Mouse (Mus musculus) ES-Bruce4 (cell line): ENCODE results near the gene Zfp710. TPM values are rescaled to one million over a fixed set of nuclear protein-coding genes. Genes with fewer than 3 reads are reported as not detected.

ENCODE experiments used
- H3K27ac ChIP-seq: 2 replicates; pipeline ENCODE4 v1.5.1; 2012; ENCODE audit warnings: low read length, inconsistent platforms; ENCODE audit not compliant: insufficient read depth
- H3K27me3 ChIP-seq: 2 replicates; pipeline ENCODE4 v1.6.1; 2012; ENCODE audit warnings: mild to moderate bottlenecking, low read length, inconsistent platforms; ENCODE audit not compliant: control insufficient read depth, poor library complexity, insufficient read depth, severe bottlenecking
- H3K36me3 ChIP-seq: 2 replicates; pipeline ENCODE4 v1.6.1; 2012; ENCODE audit warnings: inconsistent platforms, mild to moderate bottlenecking, low read length, moderate library complexity; ENCODE audit not compliant: control insufficient read depth, poor library complexity, insufficient read depth, severe bottlenecking
- H3K4me1 ChIP-seq: one replicate; pipeline ENCODE4 v1.8.1; 2011; ENCODE audit warnings: low read length; ENCODE audit not compliant: control insufficient read depth, insufficient read depth
- H3K4me3 ChIP-seq: 2 replicates; pipeline ENCODE4 v1.5.1; 2011; ENCODE audit warnings: low read depth, mild to moderate bottlenecking, low read length
- H3K9ac ChIP-seq: 2 replicates; pipeline ENCODE4 v1.6.1; 2012; ENCODE audit warnings: low read depth, mild to moderate bottlenecking, inconsistent platforms; ENCODE audit not compliant: poor library complexity, severe bottlenecking
- H3K9me3 ChIP-seq: replicated peaks from 2 replicates; pipeline ENCODE4 v1.6.1; 2012; ENCODE audit warnings: mild to moderate bottlenecking, low read length, inconsistent platforms; ENCODE audit not compliant: control insufficient read depth, poor library complexity, insufficient read depth, severe bottlenecking
- CTCF ChIP-seq: IDR thresholded peaks from one replicate; pipeline ENCODE4 v1.8.1; 2011; ENCODE audit warnings: low read depth, low read length
- EP300 ChIP-seq: IDR thresholded peaks from 2 replicates; pipeline ENCODE4 v1.6.1; 2011; ENCODE audit warnings: low read depth, low read length; ENCODE audit not compliant: insufficient read depth
- POLR2A ChIP-seq: IDR thresholded peaks from one replicate; pipeline ENCODE4 v1.8.1; 2011; ENCODE audit warnings: low read length; ENCODE audit not compliant: insufficient read depth
- polyA plus RNA-seq: library from polyadenylated mRNA; stranded (reverse); fragments of >200 nt; gene quantifications from 2 replicates; pipeline ENCODE4 v1.2.4, GENCODE M21; 2011; ENCODE audit warnings: low read depth; ENCODE audit not compliant: missing spikeins, insufficient read depth, insufficient read length

Gene Zfp710
- polyA plus RNA-seq, 1 experiment = 86.7 TPM

DNA sequence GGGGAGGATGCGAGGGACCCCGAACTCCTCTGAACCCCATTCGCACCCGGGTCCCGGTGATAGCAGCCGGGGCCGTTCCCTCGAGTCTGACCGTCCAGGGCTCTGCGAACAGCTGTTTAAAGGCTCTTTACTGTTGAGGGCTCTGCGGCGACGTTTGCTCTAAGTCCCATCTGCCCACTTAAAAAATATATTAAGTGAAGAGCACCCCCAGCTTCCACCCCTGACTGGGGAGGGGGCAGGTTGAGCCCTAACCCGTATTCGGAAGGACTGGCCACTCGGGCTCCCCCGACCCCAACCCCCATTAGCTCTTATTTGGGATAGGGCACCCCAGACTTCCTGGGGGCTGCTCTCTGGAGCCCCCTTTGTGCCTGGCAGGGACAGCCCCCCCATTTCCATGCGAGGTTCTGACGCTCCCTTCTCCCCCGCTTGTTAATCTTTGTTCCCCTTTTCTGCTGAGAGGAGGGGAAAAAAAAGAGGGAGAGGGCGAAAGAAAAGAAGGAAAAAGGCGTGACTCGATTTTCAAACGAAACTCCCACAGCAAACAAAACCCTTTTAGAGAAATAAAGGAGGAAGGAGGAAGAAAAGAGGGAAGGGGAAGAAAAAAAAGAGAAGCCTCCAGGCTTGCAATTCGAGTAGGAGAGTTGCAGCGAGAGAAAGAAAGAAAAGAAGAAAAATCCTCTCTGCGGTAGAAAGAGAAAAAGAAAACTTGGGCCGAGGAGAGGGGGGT lies 940 bp downstream of the Zfp710 start:
- H3K9ac ChIP-seq = peak overlapping the region; percentile 95
- TF ChIP-seq EP300 (no peak), CTCF (no peak), POLR2A (no peak)

GRCm38 (mm10) chr7:80026118-80026989 lies 1.7 kb downstream of the Zfp710 start:
- Histone ChIP-seq H3K27me3 (no peaks in the 10 kb centered on the region), H3K27ac (peak overlapping the region; percentile 97), H3K4me3 (peak overlapping the region; percentile 93), H3K9me3 (no peaks in the 10 kb centered on the region), H3K36me3 (no peaks in the 10 kb centered on the region), H3K9ac (peak overlapping the region; percentile 95), H3K4me1 (peaks cover 12% of the 10 kb centered on the region)
- no peak for TF ChIP-seq POLR2A
- TF ChIP-seq EP300 = no peak
- TF ChIP-seq CTCF = no peak

More for the DNA sequence above, 940 bp downstream of the Zfp710 start:
- peak overlapping the region; percentile 93 for H3K4me3 ChIP-seq
- no peaks in the 10 kb centered on the region for H3K36me3 ChIP-seq
- no peaks in the 10 kb centered on the region for H3K27me3 ChIP-seq
- H3K9me3 ChIP-seq = no peaks in the 10 kb centered on the region
- H3K4me1 ChIP-seq = peaks cover 6% of the 10 kb centered on the region
- H3K27ac ChIP-seq = peak overlapping the region; percentile 97

- H3K9ac ChIP-seq = peak overlapping the region; percentile 95
- H3K36me3 ChIP-seq = no peaks in the 10 kb centered on the region
- peak overlapping the region; percentile 61 for H3K4me3 ChIP-seq
- no peaks in the 10 kb centered on the region for H3K9me3 ChIP-seq
- H3K27me3 ChIP-seq = no peaks in the 10 kb centered on the region
- TF ChIP-seq EP300 (no peak), CTCF (no peak), POLR2A (no peak)
- peaks cover 14% of the 10 kb centered on the region for H3K4me1 ChIP-seq
- H3K27ac ChIP-seq = peak overlapping the region; percentile 13; the same call in 1 of the 2 replicates
Observed at GRCm38 (mm10) chr7:80026990-80027635, 2.5 kb downstream of the Zfp710 start.

- Histone ChIP-seq H3K4me3 (peak overlapping the region; percentile 61), H3K4me1 (peaks cover 15% of the 10 kb centered on the region), H3K9me3 (no peaks in the 10 kb centered on the region), H3K27me3 (no peaks in the 10 kb centered on the region), H3K9ac (peak overlapping the region; percentile 95), H3K27ac (peak overlapping the region; percentile 7; the same call in 1 of the 2 replicates), H3K36me3 (no peaks in the 10 kb centered on the region)
- no peak for TF ChIP-seq EP300
Observed at GRCm38 (mm10) chr7:80027636-80028417, 3.2 kb downstream of the Zfp710 start.

GRCm38 (mm10) chr7:80028418-80028720 lies 3.8 kb downstream of the Zfp710 start:
- H3K9me3 ChIP-seq = no peaks in the 10 kb centered on the region
- H3K4me1 ChIP-seq = peaks cover 16% of the 10 kb centered on the region
- peak overlapping the region; percentile 61 for H3K4me3 ChIP-seq
- peak overlapping the region; percentile 95 for H3K9ac ChIP-seq
- no peaks in the 10 kb centered on the region for H3K36me3 ChIP-seq
- TF ChIP-seq POLR2A = no peak
- TF ChIP-seq CTCF = no peak
- no peak for TF ChIP-seq EP300
- H3K27ac ChIP-seq = no peak overlapping the region
- H3K27me3 ChIP-seq = no peaks in the 10 kb centered on the region
